Mouse (Mus musculus): ENCODE results near the gene Fetub.

Gene Fetub

DNA sequence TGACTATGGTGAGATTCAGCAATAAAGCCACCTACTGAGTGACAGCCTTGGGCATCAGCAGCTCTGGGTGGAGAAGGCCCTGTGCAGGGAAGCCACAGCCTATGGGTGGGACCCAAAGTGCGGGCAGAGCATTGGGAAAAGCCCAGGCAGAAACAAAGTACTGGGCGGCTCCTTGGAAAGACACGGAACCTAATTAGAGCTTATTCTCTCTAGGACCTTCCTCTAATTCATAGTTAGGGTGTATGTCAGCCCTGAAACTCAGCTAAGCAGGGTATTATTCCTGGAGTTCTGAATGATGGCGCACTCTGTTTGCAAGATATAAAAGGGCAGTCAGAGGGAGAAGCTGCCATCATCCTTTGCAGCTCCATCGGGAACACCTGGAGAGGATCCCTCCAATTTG lies at the start of gene Fetub:
Fetub (plus strand) TSS at position 301 of the 400 bp plus-strand sequence.
- DNase-seq (ENCODE audit: low spot score in 2 of 2) = no peak

DNA sequence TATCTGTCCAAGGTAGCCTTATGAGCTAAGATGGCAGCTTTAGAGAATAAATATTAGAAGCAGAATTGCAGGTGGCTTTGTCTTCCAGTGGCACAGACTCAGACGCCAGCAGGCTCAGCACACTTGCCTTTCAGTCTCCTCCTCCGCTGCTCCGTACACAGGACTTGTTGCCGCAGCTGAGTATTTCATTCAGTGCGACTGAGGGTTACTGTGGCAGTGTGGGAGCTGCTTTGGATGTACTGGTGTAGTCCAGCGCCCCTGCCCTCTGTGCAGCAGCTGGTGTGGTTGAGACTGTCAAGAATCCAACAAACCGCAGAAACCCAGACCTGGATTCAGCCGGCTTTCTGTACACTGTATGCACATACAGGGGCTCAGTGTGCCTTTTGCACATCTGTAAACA lies 45.7 kb upstream of the Fetub start:
- no peak for DNase-seq (ENCODE audit: low spot score in 2 of 2)

GRCm38 (mm10) chr16:22873369-22873768 lies 44.8 kb upstream of the Fetub start:
- DNase-seq (ENCODE audit: low spot score in 2 of 2) = peak in 1 of 2 experiments; percentile 30

GRCm38 (mm10) chr16:22876218-22877043 lies 41.7 kb upstream of the Fetub start:
- peak in 1 of 2 experiments; percentile 53 for DNase-seq (ENCODE audit: low spot score in 2 of 2)

DNA sequence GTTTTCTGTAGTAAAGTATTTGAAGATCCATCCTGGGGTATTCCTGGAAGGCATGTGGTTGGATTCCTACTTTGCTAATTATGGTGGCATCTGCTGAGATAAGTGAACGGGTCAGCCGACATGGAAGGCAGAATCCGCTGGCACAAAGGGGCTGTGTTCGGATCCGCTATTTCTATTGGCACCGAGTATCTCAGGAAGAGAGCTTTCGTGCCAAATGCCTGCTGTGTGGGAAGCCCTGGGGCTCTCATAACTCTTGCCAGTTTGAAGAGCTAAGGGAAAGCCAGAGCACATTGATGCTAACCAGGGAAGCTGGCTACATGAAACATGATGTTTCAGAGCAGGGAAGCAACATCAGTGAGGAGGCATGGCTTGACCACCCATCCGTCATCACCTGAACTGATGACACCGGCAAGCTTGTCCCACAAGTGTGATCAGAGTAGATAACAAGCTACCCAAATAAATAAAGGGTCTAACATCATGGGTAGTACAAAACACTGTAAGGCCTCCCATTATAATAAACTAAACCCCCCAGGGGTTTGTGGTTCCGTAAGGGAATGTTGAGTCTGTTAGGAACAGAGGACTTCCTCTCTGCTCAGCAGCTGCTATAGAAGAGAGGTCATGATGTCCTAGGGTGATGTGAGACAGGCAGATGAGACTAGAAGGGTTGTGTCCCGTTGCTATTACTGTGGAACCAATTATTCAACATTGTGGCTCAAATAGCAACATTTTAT lies 40.3 kb upstream of the Fetub start:
- DNase-seq (ENCODE audit: low spot score in 2 of 2) = peak in 1 of 2 experiments; percentile 24

DNA sequence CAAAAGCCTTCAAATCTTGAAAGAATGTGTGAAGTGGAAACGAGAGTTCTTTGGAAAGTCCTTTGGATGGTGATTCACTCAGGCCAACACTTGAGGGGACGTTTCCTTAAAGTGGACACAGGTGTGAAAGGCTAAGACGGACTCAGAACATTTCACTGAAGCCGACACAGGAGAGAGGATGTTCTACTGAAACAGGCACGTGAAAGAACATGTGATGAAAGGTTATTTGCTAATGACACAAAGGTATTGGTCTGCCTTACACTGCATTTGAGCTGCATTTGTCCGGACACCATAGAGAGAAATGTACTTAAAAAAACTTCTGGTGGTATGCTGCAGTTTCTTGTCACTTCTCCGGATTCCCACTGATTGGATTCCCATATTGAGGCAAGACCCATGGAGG lies 39.4 kb upstream of the Fetub start:
- DNase-seq (ENCODE audit: low spot score in 2 of 2) = no peak

- DNase-seq (ENCODE audit: low spot score in 2 of 2) = no peak
Measured at GRCm38 (mm10) chr16:22879945-22880595, 38.1 kb upstream of the Fetub start.

DNA sequence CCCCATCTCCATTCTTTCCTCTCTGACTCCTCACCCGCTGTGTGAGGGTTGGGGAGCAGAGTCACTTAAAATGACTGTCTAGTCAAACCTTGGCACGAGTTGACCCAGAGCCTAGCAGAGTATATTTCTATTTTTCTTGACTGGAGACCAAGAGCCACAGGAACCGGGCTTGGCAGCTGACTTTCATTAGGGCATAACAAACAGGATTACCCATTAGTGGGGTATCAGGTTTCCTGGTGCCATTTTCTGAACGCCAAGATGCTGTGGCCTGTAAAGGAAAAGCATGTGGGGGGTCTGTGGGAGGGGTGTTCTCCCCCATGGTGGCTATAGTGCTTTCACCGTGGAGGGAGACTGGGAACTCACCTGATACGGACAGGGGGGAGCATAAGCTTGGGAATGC lies 37.2 kb upstream of the Fetub start:
- no peak for DNase-seq (ENCODE audit: low spot score in 2 of 2)

GRCm38 (mm10) chr16:22881487-22881886 lies 36.6 kb upstream of the Fetub start:
- DNase-seq (ENCODE audit: low spot score in 2 of 2) = no peak

DNA sequence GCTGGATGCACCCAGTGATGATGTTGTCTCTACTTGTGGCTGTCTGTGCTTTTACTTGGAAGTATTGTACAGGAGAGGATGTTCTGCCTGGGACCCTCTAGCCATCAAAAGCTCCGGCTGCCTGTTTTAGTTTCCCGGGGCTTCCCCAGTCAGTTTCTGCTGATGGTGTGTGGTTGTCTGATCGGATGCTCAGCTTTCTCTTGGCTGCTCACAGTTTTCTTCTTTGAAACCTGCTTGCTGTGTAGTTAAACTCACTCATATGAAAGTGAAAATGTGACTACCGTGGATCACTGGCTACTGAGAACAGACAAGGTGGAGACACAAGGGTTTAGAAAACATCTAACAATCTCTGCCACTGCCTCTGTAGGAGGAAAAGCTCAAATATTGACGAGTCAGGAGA lies 34.7 kb upstream of the Fetub start:
- DNase-seq (ENCODE audit: low spot score in 2 of 2) = no peak

DNA sequence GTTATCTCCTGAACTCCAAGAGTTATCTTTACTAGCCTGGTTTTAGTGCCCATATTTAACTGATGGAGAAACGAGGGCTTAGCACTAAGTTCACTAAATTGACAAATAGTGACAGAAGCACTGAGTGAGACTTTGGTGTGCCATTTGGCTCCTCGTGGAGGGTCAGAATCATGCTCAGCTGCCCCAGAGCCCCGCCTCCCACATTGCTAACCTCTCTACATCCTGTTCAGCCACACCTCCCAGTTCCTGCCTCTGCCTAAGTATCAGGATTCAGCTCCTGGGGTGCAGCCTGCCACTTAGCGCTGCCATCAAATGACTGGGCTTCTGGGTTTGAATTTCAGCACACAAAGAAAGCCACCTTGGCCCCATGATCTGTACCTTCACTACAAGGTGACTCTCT lies 32.8 kb upstream of the Fetub start:
- DNase-seq (ENCODE audit: low spot score in 2 of 2) = no peak

DNA sequence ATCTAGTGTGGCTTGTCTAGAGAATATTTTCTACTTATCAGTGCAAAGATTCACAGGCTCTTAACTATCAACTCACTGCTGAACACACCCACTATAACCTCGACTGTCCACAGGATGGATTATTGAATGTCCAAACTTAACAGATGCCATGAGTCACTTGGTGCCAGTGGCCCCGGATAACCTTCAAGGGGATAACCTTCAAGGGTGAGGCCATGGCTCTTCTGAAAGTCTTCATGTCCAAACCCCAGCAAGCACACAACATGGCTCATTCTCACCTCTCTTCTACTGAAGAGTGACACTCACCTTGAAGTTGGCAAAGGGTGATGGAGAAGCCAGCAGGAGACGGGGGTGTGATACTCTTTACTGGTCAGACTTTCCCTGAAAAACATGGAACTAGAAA lies 31.4 kb upstream of the Fetub start:
- DNase-seq (ENCODE audit: low spot score in 2 of 2) = no peak

- DNase-seq (ENCODE audit: low spot score in 2 of 2) = no peak
Measured at GRCm38 (mm10) chr16:22888835-22889234, 29.3 kb upstream of the Fetub start.

- DNase-seq (ENCODE audit: low spot score in 2 of 2) = no peak
Measured at GRCm38 (mm10) chr16:22889716-22890115, 28.4 kb upstream of the Fetub start.

GRCm38 (mm10) chr16:22890683-22891510 lies 27.2 kb upstream of the Fetub start, which contains the start of gene Ahsg:
Gene Ahsg (plus strand): TSS chr16:22891277.
- DNase-seq (ENCODE audit: low spot score in 2 of 2) = no peak

DNA sequence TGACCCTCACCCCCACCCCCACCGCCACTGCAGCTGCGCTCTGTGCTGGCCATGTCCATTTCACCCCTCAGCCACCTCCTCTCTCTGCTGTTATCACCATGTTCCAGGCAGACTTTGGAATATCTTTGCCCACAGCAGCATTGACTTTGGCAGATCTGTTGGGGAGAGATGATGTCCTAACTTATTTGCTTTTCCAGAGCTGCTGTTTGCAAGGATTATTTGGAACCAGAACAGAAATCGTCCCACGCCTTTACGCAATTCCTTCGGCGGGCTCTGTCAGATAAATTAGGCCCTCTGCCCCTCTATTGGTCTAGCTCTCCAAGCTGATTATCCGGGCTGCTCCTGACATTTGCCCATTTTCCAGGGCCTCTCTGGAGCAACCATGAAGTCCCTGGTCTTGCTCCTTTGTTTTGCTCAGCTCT lies 26.4 kb upstream of the Fetub start:
- no peak for DNase-seq (ENCODE audit: low spot score in 2 of 2)

DNA sequence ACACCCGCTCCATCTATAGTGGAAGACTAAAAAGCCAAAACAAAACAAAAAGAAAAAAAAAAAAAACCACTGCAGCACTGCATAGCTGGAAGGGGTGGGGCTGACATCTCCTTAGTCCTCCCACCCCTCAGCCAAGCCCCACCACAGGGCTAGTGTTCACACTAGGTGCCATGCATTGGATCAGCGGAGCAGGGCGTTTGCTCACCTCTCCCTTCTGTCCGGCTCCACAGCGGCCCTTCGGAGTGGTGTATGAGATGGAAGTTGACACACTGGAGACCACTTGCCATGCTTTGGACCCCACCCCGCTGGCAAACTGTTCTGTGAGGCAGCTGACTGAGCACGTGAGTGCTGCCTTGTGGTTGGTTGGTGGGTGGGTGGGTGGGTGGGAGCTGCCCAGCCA lies 24.0 kb upstream of the Fetub start:
- DNase-seq (ENCODE audit: low spot score in 2 of 2) = no peak

DNA sequence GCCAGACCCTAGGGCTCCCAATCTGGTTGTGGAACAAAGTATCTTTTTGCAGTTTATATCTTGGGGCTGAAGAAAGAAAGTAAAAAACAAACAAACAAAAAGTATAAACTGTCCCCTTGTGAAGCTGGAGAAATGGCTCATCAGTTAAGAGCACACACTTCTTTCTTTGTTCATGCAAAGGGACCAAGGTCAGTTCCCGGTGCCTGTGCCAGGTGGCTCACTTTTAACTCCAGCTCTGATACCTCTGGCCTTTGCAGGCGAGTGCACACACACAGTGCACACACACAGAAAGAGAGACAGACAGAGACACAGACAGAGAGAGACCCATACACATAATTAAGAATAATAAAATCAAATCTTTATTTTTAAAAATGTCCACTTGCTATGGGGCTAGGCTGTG lies 21.5 kb upstream of the Fetub start:
- DNase-seq (ENCODE audit: low spot score in 2 of 2) = no peak

GRCm38 (mm10) chr16:22899346-22899745 lies 18.8 kb upstream of the Fetub start:
- DNase-seq (ENCODE audit: low spot score in 2 of 2) = no peak

- DNase-seq (ENCODE audit: low spot score in 2 of 2) = no peak
Measured at GRCm38 (mm10) chr16:22899866-22900570, 18.1 kb upstream of the Fetub start.

DNA sequence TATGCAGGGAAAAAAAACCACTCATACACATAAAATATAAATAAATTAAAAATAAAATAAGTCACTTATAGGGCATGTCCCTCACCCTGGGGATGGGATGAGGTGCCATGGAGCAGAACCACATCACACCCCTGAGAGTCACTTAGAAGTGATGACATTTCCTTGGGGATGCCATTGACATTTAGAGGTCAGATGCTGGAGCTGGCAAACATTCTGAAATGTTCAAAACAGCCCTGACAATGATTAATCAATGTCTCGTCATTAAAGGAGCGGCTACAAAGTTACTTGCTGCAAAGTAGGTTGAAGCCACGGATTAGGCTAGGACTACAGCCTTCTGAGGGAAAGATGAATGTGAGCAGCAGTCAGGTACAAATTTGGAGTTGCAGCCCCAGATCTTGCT lies 16.8 kb upstream of the Fetub start:
- no peak for DNase-seq (ENCODE audit: low spot score in 2 of 2)

All from right cerebral cortex, postnatal 10 days (tissue).